Mouse (Mus musculus): ENCODE results near the gene Pkig. TPM values are rescaled to one million over a fixed set of nuclear protein-coding genes. Genes with fewer than 3 reads are reported as not detected.

The Pkig gene
- polyA plus RNA-seq (2015; fragmentation: Nextera tagmentation; extraction: Ambion mirVana): 133 and 134 TPM in 2 replicates

DNA sequence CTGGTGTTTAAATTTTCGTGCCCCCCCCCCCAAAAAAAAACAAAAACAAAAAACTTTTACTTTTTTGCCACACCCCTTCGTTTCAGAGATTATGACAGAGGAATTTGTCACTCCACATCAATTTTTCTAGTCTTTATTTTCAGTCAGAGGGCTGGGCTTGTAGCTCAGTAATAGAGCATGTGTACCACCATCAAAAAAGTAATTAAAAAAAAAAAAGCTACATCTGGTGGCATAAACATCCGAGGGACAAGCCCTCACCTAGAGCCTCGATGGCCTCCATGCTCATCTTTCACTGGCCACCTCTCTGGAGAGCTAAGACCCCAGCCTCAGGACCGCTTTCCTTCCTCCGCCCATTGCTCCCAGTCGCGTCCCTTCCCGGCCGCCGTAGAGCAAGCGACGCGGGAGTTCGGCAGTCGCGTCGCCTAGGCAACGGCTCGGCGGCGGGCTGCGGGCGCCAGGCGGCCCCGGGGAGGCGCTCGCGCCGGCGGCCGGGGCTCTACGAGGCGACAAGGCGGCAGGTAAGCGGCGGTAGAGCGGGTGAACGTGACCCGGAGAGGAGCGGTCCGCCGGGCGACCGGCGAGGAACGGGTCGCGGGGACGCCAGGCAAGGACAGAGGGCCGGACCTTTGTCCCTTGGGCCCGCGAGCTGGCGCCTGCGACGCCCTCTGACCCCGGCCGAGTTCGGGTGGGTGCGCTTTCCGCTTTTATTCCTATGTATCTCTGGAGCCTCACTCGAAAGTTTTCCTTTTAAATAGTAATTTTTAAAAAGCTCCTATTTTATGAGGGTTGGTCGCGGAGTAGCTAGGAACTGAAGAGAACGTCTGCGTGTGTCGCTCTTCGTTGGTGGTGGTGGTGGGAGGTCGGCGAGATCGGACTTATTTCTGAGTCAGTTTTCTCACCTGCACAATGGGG is at the start of gene Pkig:
Gene Pkig, plus strand, starts transcription at position 412 of the 912 bp plus-strand sequence.
- H3K4me2 ChIP-seq (ENCODE audit: low read depth, low read length): peak within 1 kb of the TSS; percentile 63
- whole genome bisulfite sequencing: under 1% methylated on average over 71 of the region's 71 CpGs
- H3K27ac ChIP-seq (ENCODE audit: low read length): peak within 1 kb of the TSS; percentile 69
- peak within 1 kb of the TSS; percentile 90 for H3K9ac ChIP-seq (ENCODE audit: low read length)
- peak; percentile 95 for ATAC-seq (ENCODE audit: low read depth)
- H3K4me1 ChIP-seq (replicated peaks; ENCODE audit: control insufficient read depth, insufficient read depth, low read length): peaks cover 9% of the 10 kb centered on the region; the same call in 1 of the 2 replicates
- no peaks in the 10 kb centered on the region for H3K36me3 ChIP-seq (ENCODE audit: control insufficient read depth, insufficient read depth, low read length)
- no peaks in the 10 kb centered on the region for H3K9me3 ChIP-seq (ENCODE audit: control insufficient read depth, low read length)
- no peaks in the 10 kb centered on the region for H3K27me3 ChIP-seq (ENCODE audit: control insufficient read depth, insufficient read depth, low read depth, low read length)
- H3K4me3 ChIP-seq (ENCODE audit: low read length): peak within 1 kb of the TSS; percentile 86

DNA sequence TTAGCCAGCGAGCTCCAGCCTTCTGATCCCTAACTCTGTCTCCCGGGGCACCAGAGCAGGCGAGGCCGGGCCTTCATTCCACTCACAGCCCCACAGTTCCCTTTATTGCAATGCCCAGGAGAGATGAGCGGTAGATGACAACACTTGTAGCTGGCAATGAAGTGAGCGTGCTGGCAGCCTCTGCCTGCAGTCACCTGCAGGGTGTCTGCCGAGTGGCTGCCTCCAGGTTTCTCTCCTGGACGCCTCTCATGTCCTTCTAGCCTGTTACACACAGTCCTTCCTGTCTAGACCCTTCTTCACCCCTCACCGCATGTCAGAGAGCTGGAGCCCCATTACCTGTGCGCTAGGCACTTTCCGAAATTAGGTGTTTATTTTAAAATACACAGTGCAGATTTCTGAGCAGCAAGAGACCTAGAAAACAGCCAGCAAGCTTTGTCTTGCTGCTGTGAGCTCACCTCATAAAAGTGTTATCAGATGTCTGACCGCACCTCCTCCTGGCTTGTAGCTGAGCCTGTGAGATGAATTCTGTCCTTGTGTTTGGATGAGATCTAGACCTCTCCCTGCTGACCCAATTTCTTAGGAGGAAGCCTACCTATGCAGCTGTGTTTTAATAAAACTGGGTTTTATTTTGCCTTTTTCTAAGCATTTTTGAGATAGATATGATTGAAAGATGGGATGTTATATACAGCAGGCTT is 48.8 kb upstream of the Pkig start:
- ATAC-seq (ENCODE audit: low read depth): no peak
- WGBS: 84% methylated on average over 12 of the region's 12 CpGs
- no peak overlapping the region for H3K27ac ChIP-seq (ENCODE audit: low read length)

DNA sequence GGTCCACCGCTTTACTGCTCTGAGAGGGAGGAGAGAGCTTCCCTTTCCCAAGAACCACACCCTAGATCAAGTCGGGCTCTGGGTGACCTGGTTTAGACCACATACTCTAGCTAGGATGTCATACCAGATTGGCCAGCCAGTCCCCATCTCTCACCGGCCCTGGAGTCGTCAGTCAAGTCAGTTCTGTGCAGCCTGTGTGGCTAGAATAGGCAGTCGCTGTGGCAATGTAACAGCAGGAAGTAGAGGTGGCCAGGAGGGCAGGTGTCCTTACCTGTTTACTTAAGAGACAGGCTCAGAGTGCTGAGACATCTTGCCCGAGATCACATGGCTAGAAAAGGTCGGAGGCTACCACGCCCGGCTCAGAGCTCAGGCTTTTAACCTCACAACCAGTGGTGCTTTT is 47.0 kb upstream of the Pkig start:
- Histone ChIP-seq H3K9ac (ENCODE audit: low read length) (no peak overlapping the region), H3K27me3 (ENCODE audit: control insufficient read depth, insufficient read depth, low read depth, low read length) (no peaks in the 10 kb centered on the region), H3K4me1 (replicated peaks; ENCODE audit: control insufficient read depth, insufficient read depth, low read length) (no peaks in the 10 kb centered on the region), H3K27ac (ENCODE audit: low read length) (no peak overlapping the region), H3K4me3 (ENCODE audit: low read length) (no peak overlapping the region), H3K4me2 (ENCODE audit: low read depth, low read length) (no peak overlapping the region), H3K9me3 (ENCODE audit: control insufficient read depth, low read length) (no peaks in the 10 kb centered on the region), H3K36me3 (ENCODE audit: control insufficient read depth, insufficient read depth, low read length) (peaks cover 19% of the 10 kb centered on the region)
- ATAC-seq (ENCODE audit: low read depth): no peak
- WGBS: 74% methylated on average over 9 of the region's 9 CpGs

More for the DNA sequence above, 48.8 kb upstream of the Pkig start:
- Histone ChIP-seq H3K36me3 (ENCODE audit: control insufficient read depth, insufficient read depth, low read length) (peaks cover 9% of the 10 kb centered on the region), H3K4me2 (ENCODE audit: low read depth, low read length) (no peak overlapping the region), H3K9ac (ENCODE audit: low read length) (no peak overlapping the region), H3K4me3 (ENCODE audit: low read length) (no peak overlapping the region), H3K4me1 (replicated peaks; ENCODE audit: control insufficient read depth, insufficient read depth, low read length) (no peaks in the 10 kb centered on the region), H3K27me3 (ENCODE audit: control insufficient read depth, insufficient read depth, low read depth, low read length) (no peaks in the 10 kb centered on the region), H3K9me3 (ENCODE audit: control insufficient read depth, low read length) (no peaks in the 10 kb centered on the region)

DNA sequence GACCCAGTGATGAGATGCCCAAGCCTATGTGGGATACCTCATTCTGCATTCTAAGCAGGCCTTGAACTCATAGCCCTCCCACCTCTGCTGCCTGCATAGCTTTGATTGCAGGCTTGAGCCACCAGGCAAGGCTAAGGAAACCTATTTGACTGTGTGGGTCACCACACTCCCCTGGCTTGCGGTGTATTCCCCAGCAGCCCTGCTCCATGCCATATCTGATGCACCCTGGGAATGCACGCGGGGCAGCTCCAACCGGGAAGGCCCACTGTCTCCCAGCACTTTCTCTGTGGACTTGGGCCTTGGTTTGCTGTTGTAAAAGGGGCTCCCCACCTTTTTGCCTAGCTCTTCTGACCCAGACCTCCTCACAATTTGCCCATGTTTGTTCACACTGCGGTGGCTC is 45.0 kb upstream of the Pkig start:
- Histone ChIP-seq H3K4me1 (replicated peaks; ENCODE audit: control insufficient read depth, insufficient read depth, low read length) (no peaks in the 10 kb centered on the region), H3K4me2 (ENCODE audit: low read depth, low read length) (no peak overlapping the region), H3K36me3 (ENCODE audit: control insufficient read depth, insufficient read depth, low read length) (peaks cover 28% of the 10 kb centered on the region), H3K9me3 (ENCODE audit: control insufficient read depth, low read length) (no peaks in the 10 kb centered on the region), H3K27me3 (ENCODE audit: control insufficient read depth, insufficient read depth, low read depth, low read length) (no peaks in the 10 kb centered on the region), H3K4me3 (ENCODE audit: low read length) (no peak overlapping the region), H3K9ac (ENCODE audit: low read length) (no peak overlapping the region), H3K27ac (ENCODE audit: low read length) (no peak overlapping the region)
- no peak for ATAC-seq (ENCODE audit: low read depth)
- WGBS: 93% methylated on average over 5 of the region's 5 CpGs

DNA sequence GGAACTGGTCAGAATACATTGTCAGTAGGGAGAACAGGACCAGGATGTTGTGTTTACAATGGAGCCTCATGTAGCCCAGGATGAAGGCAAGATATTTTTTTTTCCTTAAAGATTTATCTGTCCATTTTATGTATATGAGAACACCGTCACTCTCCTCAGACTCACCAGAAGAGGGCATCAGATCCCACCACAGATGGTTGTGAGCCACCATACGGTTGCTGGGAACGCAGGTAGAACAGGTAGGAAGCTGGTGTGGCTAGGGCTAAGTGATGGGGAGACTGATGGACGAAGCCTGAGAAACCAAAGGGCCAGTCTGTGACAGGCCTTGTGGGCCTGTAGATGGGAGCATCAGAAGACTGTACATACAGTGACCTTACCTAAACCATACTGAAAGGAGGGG is 44.2 kb upstream of the Pkig start:
- no peak overlapping the region for H3K9ac ChIP-seq (ENCODE audit: low read length)
- H3K9me3 ChIP-seq (ENCODE audit: control insufficient read depth, low read length): no peaks in the 10 kb centered on the region
- no peak for ATAC-seq (ENCODE audit: low read depth)
- no peak overlapping the region for H3K4me3 ChIP-seq (ENCODE audit: low read length)
- H3K4me1 ChIP-seq (replicated peaks; ENCODE audit: control insufficient read depth, insufficient read depth, low read length): no peaks in the 10 kb centered on the region
- no peak overlapping the region for H3K27ac ChIP-seq (ENCODE audit: low read length)
- H3K4me2 ChIP-seq (ENCODE audit: low read depth, low read length): no peak overlapping the region
- peaks cover 36% of the 10 kb centered on the region for H3K36me3 ChIP-seq (ENCODE audit: control insufficient read depth, insufficient read depth, low read length)
- WGBS: 89% methylated on average over 4 of the region's 4 CpGs
- H3K27me3 ChIP-seq (ENCODE audit: control insufficient read depth, insufficient read depth, low read depth, low read length): no peaks in the 10 kb centered on the region

DNA sequence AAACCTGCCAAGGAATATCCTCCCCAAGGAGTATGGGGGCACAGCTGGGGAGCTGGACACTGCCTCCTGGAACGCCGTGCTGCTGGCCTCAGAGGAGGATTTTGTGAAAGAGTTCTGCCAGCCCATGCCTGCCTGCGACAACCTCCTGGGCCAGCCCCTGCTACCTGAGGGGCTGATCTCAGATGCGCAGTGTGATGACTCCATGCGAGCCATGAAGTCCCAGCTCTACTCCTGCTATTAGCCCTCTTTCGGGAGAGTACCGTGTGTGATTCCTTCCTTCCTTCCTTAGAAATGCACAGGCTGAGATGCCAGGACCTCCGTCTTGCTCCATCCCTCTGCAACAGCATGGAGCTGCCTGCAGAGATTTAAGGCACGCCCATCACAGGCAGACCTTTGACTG is 42.8 kb upstream of the Pkig start:
- Histone ChIP-seq H3K27ac (ENCODE audit: low read length) (no peak overlapping the region), H3K36me3 (ENCODE audit: control insufficient read depth, insufficient read depth, low read length) (peaks cover 47% of the 10 kb centered on the region), H3K4me1 (replicated peaks; ENCODE audit: control insufficient read depth, insufficient read depth, low read length) (no peaks in the 10 kb centered on the region), H3K4me3 (ENCODE audit: low read length) (no peak overlapping the region), H3K9ac (ENCODE audit: low read length) (no peak overlapping the region), H3K9me3 (ENCODE audit: control insufficient read depth, low read length) (no peaks in the 10 kb centered on the region), H3K4me2 (ENCODE audit: low read depth, low read length) (no peak overlapping the region), H3K27me3 (ENCODE audit: control insufficient read depth, insufficient read depth, low read depth, low read length) (no peaks in the 10 kb centered on the region)
- 92% methylated on average over 9 of the region's 9 CpGs for WGBS
- no peak for ATAC-seq (ENCODE audit: low read depth)

DNA sequence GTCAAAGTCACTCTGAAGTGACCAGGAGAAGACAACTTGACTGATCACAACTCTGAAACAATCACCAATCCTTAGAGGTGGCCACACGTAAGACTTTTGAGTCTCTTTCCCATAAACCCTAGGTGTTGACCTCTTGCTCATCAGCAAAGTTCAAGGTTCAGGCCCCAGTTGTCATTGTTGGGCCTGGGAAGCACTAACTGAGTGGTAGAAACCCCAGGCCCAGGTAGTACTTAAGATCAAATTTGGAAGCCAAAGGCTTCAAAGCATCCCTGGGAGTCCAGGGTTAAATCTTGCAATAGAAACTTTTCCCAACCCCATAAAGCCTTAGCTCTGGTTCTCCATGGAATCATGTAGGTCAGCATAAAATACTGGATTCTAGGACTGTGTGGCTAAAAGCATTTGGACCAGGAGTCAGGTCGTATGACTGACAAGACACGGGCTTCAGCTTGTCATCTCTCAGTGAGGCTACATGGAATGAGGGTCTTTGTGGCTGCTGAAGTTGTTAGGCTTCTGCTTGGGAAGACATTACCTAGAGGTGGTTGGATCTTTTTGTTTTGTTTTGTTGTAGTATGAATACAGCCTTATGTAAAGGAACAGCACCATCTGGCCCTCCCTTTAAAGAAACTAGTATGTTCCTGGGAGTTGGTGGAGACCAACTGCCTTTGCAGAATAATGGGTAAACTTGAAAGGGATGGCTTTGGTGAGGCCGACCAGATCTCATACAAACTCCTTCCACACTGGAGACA is 42.1 kb upstream of the Pkig start:
- Histone ChIP-seq H3K36me3 (ENCODE audit: control insufficient read depth, insufficient read depth, low read length) (peaks cover 52% of the 10 kb centered on the region), H3K4me3 (ENCODE audit: low read length) (no peak overlapping the region), H3K9ac (ENCODE audit: low read length) (no peak overlapping the region), H3K4me1 (replicated peaks; ENCODE audit: control insufficient read depth, insufficient read depth, low read length) (no peaks in the 10 kb centered on the region), H3K27me3 (ENCODE audit: control insufficient read depth, insufficient read depth, low read depth, low read length) (no peaks in the 10 kb centered on the region), H3K27ac (ENCODE audit: low read length) (no peak overlapping the region), H3K9me3 (ENCODE audit: control insufficient read depth, low read length) (no peaks in the 10 kb centered on the region), H3K4me2 (ENCODE audit: low read depth, low read length) (no peak overlapping the region)
- whole genome bisulfite sequencing: 84% methylated on average over 4 of the region's 4 CpGs
- ATAC-seq (ENCODE audit: low read depth): no peak

DNA sequence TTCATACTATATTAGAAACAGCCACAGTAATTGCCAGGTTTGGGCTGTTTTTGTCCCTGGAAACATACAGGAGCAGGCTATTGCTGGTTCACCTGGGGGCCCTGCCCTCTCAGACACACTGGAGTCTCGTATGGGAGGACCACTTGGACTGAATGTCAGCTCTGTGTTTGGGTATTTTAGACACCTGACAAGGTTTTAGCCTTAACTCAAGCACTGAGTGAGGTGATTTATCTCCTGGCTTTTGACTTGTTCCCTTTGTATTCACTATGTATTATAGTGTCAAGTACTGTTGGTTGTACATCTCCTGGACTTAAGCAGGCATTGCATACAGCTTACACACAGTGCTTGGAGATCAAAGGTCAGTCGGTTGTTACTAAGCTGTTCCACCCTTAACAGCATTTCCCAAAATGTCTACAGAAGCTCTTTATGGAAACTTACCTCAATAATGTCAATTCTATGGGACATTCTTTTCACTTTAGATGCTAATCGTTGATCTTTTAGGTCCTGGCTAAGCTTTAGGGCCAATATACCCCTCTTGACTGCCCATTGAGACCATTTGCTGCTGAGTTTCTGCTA is 41.4 kb upstream of the Pkig start:
- Histone ChIP-seq H3K27ac (ENCODE audit: low read length) (no peak overlapping the region), H3K9ac (ENCODE audit: low read length) (no peak overlapping the region), H3K4me3 (ENCODE audit: low read length) (no peak overlapping the region), H3K27me3 (ENCODE audit: control insufficient read depth, insufficient read depth, low read depth, low read length) (no peaks in the 10 kb centered on the region), H3K4me1 (replicated peaks; ENCODE audit: control insufficient read depth, insufficient read depth, low read length) (no peaks in the 10 kb centered on the region), H3K9me3 (ENCODE audit: control insufficient read depth, low read length) (no peaks in the 10 kb centered on the region), H3K4me2 (ENCODE audit: low read depth, low read length) (no peak overlapping the region), H3K36me3 (ENCODE audit: control insufficient read depth, insufficient read depth, low read length) (peaks cover 52% of the 10 kb centered on the region)
- WGBS: 69% methylated on average over 3 of the region's 3 CpGs
- ATAC-seq (ENCODE audit: low read depth): no peak
